Mouse (Mus musculus): Measurements from ENCODE around the gene Zbed6.
A peak's percentile ranks its signal among the peaks of the same experiment; 100 is the strongest.

Gene Zbed6

GRCm38 (mm10) chr1:133662941-133663340 lies 2.3 kb upstream of the Zbed6 start:
- no peak for DNase-seq

- DNase-seq, result peak; percentile 85 to 91
Measured at GRCm38 (mm10) chr1:133661203-133661933, 683 bp upstream of the Zbed6 start, which contains the start of gene Gm38394. Gm38394 (minus strand) TSS chr1:133661318.

- no peak for DNase-seq
Measured at GRCm38 (mm10) chr1:133658878-133659277, 1.8 kb downstream of the Zbed6 start.

- no peak for DNase-seq
Measured at GRCm38 (mm10) chr1:133656811-133657210, 3.9 kb downstream of the Zbed6 start.

- DNase-seq, result no peak
Measured at GRCm38 (mm10) chr1:133653033-133653432, 7.7 kb downstream of the Zbed6 start.

- DNase-seq, result no peak
Measured at GRCm38 (mm10) chr1:133650288-133651055, 10.2 kb downstream of the Zbed6 start.

GRCm38 (mm10) chr1:133645652-133646051 lies 15.0 kb downstream of the Zbed6 start:
- DNase-seq, result no peak

- DNase-seq, result no peak
Measured at GRCm38 (mm10) chr1:133641163-133641562, 19.5 kb downstream of the Zbed6 start.

GRCm38 (mm10) chr1:133638517-133638916 lies 22.2 kb downstream of the Zbed6 start:
- no peak for DNase-seq

GRCm38 (mm10) chr1:133632168-133632567 lies 28.5 kb downstream of the Zbed6 start:
- DNase-seq, result no peak

GRCm38 (mm10) chr1:133625052-133625451 lies 35.6 kb downstream of the Zbed6 start:
- no peak for DNase-seq

GRCm38 (mm10) chr1:133618311-133618710 lies 42.4 kb downstream of the Zbed6 start:
- DNase-seq, result no peak

GRCm38 (mm10) chr1:133617908-133618307 lies 42.8 kb downstream of the Zbed6 start:
- no peak for DNase-seq

GRCm38 (mm10) chr1:133613817-133614216 lies 46.9 kb downstream of the Zbed6 start:
- DNase-seq, result no peak

GRCm38 (mm10) chr1:133611436-133611835 lies 49.2 kb downstream of the Zbed6 start:
- no peak for DNase-seq

GRCm38 (mm10) chr1:133610601-133611000 lies 50.1 kb downstream of the Zbed6 start:
- no peak for DNase-seq

- peak; percentile 95 to 97 for DNase-seq
Measured at GRCm38 (mm10) chr1:133609771-133610502, 50.7 kb downstream of the Zbed6 start, which contains the start of gene Snrpe. Snrpe (minus strand) TSS chr1:133610291.

Measured in thymus, postnatal 36 days (tissue).